Mouse (Mus musculus) T-helper 1 cell (primary cell): Measurements from ENCODE around the gene Cyp2d10.
"Not testable (repeated sequence)": the region's sequence is repeated elsewhere in the genome, so short reads cannot be mapped to it uniquely, and the experiment has no call there.

Source experiments
- in situ Hi-C: fragments of 300-600 bp; cut with MboI, MseI; formaldehyde crosslinking; loops from one replicate; pipeline ENCODE4 v1.15.1; 2025; ENCODE audit warnings: high pct_unique_total_duplicates

Cyp2d10 gene

DNA sequence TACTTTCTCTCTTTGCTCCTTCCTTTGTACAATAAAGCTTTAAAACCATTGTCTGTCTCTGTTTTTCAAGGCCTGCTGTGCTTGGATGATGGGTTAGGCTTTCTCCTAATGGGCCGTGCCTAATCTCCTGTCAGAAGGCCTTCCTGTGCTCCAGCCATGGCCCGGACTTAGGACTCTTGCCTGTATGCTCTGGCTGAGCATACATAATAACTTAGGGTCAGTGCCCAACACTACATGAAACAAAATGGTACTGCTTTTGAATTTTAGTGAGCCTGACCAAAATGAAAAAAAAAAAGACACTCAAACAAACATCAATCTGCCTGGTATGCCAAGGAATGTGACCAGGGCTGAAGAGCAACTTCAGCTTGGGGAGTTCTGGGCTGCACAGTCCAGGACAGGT is 5.5 kb downstream of the Cyp2d10 start:
- in situ Hi-C loops = no loop called here

DNA sequence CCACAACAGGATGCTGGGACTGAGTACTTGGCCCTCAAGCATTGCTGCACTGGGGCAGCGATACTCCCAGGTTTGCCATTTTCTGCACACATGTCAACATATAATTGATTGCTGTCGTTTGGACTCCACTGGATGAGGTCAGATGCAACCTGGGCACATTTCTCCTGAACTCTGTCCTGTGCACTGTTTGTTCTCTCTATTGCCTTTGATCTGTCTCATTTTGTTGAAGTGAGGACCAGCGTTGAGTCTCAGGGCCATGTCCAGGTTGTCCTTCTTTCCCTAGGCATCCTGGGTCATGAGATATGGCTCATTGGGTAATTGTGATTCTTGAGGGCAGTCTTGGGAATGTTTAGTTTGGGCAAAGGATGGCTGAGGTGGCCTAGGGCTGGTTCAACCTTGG is 11.0 kb downstream of the Cyp2d10 start:
- in situ Hi-C loops = not testable (repeated sequence)

DNA sequence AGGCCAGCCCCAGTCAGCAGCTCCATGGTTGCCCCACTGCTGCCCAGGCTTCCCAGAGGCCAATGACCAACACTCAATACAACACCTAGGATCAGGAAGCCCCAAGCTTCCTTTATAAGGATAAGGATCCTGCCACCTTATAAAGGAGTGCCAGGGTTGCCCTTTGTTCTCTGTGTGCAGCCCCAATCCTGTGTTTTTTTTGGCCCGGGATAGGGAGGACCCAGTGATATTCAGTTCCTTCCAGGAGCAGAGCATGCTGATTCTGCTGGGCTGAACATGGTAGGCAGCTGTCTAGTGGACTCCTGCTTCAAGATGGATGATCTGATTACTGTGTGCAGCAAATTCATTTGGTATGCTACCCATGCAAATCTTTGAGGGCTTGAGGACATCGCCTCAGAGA is 13.1 kb downstream of the Cyp2d10 start, which contains the start of gene Cyp2d11:
Gene Cyp2d11 (minus strand): TSS at position 101 of the 400 bp plus-strand sequence.
- in situ Hi-C loops = loop anchor here (5.0 kb wide), 2 partner anchors 58 to 82 kb away; no protein-coding TSS in a partner anchor

DNA sequence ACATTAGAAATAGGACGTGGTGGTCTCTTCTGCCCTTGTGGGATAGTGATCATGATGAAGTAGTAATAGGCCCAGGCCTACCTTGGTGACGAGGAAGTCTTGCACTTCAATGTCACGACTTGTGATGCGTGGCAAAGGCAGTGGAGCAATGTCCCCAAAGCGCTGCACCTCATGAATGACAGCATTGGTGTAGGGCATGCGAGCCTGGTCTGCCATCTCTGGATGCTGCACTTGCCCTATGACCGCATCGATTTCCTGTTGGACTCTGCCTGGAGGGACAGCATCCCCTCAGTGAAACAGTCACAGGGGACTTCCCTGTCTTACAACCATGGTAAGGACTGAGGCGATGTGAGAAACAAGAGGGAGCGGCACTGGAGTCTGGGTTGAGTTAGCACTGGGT is 17.1 kb downstream of the Cyp2d10 start:
- in situ Hi-C loops = loop anchor here (5.0 kb wide), 2 partner anchors 62 to 78 kb away; no protein-coding TSS in a partner anchor

DNA sequence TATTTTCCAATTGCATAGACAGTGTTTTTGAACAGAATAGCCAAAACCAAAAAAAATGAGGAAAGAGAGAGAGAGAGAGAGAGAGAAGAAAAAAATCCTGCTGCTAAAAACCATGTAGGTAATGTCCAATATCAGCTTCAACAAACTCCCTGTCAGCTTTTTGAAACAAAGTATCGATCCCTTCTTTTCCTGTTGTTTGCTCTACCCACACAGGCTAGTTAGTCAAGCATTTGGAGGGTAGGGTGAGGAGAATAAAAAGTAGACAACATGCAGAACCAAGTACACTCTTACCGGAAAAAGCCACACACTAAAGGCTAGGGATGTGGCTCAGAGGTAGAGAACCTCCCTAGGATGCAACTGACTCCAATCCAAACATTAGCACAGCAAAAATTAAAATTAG is 21.3 kb downstream of the Cyp2d10 start:
- in situ Hi-C loops = no loop called here

DNA sequence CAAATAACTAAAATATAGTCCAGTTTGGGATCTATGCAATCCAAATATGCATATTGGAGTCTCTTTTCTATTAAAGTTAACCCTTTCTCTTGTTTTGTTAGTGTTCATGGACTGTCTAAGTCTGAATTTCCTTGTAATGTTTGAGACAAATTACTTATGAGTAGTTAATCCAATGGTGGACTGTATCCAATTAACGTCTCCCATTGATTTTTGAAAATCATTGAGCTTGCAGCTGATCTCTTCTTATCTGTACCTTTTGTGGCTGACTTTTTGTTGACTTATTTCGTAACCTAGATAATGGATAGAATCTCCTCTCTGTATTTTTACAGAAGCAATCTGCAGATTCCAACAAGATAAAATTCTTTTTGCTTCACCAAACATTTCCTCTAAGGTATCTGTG is 24.6 kb downstream of the Cyp2d10 start:
- in situ Hi-C loops = no loop called here

DNA sequence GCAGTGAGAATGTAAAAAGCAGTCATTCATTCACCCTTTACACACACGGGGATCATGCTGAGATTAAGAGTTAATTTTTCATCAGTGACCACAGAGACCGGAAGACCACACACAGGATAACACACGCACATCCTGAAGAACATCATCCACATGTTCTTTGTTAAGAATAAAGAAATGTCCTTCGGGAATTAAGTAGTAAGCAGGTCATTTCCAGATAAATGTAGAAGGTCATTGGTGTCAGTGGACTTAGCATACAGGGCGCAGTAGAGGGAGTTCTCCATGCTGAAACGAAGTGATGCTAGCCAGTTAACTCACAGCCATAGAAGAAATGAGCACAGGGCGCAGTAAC is 26.3 kb downstream of the Cyp2d10 start:
- in situ Hi-C loops = no loop called here

DNA sequence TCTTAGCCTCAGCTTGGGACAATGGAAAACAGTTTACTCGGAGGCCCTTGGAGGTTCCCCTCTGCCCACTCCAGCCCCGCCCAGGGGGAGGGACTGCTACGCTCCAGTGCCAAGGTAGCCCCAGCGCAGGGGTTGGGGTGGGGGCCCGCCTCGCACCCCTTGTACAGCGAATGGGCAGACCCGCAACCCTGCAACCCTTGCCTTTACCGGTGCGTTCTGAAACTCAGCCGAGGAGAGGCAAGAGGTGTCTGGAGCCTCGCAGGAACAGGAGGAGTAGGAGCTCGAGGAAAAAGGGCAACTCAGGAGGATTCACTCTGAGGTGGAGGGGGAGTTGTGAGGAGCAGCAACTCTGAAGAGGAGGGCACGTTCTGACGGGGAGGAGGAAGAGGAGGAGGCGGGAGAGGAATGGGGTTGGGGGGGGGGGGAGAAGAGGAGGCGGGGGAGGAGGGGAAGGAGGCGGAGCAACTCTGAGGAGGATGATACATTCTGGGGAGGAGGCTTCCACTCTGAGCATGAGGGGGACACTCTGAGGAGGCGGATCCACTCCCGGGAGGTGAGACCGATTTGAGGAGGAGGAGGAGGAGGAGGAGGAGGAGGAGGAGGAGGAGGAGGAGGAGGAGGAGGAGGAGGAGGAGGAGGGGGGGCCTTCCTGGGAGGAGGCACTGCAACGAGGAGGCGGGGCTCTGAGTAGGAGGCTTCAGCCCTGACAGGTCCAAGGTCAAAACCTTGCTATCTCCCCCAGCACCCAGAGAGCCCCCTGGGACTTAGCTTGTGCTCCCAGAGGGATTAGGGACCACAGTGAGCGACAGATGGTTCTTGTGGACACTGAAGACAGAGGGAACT is 26.9 kb downstream of the Cyp2d10 start, which contains the start of gene Cyp2d22:
Gene Cyp2d22 (minus strand): TSS at position 390 of the 843 bp plus-strand sequence.
- in situ Hi-C loops = no loop called here

DNA sequence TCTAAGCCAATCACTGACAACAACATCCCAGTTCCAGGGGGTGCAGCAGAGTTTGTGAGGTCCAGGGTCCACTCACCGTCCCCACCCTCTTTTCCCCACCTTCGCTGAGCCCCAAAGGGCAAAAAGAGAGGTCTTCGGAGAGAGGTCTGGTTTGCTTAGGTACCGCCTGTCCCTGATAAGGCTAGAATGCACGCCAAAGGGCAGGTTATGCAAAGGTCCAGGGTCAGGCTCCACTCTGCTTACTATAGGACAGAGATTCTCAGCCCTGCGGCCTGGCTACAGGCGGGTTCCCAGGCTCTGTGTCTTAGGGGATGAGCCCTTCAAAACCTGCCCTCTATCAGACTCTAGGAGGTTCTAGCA is 27.5 kb downstream of the Cyp2d10 start:
- in situ Hi-C loops = no loop called here

DNA sequence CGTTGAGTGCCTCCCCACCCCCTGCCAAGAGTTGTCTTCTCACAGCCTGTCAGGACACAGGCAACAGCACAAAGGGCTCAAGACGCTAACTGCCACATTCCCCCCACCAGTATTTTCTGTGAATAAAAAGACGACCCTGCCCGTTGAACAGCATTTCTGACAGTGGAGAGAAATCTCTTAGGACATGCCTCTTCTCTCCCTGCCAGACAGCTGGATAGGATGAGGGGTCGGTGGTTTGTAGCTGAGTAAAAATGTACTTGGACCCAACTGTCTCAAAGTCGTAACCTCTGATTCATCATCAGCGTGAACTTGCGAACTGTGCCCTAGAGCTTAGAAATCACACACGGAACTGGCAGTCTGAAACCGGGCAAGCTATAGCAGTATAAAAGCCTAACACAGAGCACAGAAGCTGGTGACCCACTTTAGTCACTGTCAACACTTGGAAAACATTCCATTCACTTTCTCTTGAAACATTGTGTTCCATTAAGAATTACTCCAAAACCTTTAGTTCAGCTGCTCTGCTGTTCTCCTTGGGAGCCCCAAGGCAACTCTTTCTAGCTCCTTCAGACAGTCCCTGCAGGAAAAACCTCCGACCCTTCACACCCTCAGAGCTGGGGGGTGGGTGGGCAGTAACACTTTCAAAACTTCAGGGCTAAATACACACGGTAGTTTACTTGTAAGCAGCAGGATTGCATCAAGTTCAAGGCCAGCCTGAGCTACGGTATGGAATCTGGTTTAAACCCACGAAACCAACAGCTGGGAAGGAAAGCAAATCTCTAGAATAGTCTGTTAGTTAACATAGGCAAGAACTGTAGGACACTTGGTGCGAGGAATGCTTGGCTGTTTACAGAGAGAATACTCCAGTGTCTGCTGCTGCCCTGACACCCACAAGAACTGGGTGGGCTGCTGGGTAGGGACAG is 28.5 kb downstream of the Cyp2d10 start:
- in situ Hi-C loops = no loop called here

DNA sequence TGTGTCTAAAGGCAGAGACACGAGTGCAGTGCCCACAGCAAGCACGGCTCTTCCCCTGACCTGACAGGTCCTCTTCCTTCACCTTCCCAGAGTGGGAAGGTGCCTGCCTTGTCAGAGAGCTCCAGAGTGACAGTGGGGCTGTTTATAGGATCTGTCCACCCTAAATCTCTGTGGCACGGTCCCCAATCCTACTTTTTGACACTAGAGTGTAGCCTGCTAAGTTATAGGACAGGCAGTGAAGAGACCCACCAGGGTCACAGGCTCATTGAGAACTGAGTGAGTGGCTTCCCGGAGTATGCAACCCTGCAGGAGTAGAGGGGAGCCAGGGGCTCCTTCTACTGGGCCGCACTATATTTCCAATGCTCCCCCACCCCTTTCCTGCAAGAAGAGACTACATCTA is 29.3 kb downstream of the Cyp2d10 start:
- in situ Hi-C loops = no loop called here

DNA sequence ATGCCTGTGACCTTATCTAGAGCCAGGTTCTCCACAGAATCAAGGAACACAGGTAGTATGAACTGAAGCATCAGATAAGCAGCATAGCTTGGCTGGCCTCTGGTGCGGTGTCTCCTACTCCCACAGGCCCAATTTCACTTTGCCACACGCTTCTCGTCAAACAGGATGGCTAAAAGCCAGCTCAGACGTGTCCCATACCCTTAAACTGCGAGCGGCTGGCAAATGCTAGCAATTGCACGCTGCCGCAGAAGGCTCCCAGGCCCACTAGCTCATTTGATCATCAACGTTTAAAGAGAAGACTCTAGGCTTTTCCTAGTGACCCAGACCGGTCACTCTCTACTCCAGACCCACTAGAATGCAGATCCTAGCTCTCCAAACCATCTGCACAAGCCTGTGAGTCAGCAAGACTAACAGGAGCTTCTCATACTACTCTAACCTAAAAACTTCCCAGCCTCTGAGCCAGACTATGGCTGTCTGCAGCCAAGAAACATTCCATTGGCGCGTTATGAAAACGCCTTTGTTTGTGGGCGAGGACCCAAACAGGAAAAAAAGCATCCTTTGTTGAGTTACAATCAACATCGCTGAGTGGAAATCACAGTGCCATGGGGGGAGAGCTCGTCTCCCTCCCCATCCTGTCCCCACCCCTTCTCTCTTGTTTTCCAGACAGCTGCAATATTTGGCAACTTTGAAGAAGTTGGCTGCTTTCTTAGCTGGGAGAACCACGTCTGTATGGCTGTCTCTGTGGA is 30.4 kb downstream of the Cyp2d10 start:
- in situ Hi-C loops = no loop called here

DNA sequence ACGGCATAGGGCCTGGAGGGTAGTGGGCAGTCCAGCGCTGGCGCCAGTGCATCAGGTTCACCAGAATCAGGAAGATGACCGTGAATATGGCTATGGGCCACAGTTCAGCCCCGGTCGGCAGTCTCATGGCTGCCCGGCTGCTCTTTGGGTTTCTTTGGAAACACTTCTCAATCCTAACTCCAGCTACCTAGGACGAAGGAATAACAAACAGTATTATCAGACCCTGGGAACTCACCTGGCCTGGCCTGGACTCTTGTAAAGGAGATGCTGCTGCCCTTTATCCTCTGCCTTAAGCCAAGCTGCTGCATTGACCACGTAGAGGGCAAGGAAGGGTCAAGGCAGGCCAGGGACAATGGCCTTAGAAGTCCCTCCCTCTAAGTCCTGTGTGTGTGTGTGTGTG is 31.1 kb downstream of the Cyp2d10 start:
- in situ Hi-C loops = no loop called here

DNA sequence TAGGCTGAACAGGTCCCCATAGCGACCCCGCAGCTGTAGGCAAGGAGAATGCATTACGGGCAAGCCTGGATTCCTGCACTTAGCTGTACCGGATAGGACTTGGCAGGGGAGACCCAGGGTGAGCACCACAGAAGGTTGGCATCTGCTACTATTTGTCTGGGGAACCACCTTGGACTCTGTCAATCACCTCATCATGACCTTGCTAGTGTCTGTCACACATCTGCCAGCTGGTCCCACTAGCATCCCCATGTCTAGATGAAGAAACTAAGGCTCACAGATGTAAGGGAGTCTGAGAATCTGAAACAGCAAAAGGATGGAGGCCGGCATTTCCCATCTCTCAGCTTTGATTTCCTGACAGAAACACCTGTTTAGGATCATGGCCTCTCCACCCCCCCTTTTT is 32.6 kb downstream of the Cyp2d10 start:
- in situ Hi-C loops = no loop called here

DNA sequence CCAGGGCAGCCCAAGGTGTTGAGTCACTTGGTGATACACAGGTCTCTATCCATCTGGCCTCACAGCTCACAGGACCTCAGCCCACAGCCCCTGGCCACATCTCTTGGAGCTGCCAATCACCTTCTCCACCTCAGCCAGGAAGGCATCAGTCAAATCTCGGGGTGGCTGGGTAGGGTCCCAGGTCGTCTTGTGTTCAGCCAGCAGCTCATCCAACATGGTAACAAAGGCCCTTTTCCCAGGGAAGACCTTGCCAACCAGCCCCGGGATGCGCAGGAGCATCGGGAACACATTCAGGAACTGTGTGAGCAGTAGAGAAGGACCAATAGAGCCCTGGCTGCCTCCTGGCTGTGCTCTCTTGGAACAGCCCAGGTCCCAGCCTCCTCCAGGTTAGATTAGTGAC is 34.0 kb downstream of the Cyp2d10 start:
- in situ Hi-C loops = no loop called here

DNA sequence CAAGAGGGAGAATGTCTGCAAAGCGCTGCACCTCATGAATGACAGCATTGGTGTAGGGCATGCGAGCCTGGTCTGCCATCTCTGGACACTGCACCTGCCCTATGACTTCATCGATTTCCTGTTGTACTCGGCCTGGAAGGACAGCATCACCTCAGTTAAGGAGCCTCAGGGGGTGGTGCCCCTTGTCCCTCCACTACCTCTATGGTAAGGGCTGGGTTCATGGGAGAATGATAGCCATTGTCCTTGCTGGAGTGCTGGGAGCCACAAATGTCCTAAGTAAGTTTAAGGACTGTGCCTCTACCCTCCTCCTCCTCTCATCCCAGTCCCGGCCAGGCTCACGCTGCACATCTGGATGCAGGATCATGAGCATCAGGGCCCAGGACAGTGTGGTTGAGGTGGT is 34.5 kb downstream of the Cyp2d10 start:
- in situ Hi-C loops = no loop called here

DNA sequence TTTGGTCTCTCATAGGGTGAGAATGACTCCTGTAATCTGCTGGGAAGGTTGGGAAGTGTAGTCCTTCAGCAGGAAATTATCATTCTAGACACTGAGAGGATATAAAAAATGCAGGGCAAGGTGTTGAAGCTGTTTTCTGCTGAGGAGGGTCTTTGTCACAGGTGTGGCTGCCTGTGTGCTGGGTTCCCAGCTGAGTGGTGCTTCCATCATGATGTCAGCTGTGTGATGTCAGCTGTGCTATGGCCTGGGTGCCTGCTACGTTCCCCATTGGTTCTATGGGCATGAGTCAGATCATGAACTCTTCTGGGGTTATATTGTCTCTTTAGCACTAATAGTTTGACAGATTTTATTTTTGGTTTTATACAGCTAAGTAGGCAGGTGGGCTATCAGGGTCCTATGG is 38.1 kb downstream of the Cyp2d10 start:
- in situ Hi-C loops = no loop called here

DNA sequence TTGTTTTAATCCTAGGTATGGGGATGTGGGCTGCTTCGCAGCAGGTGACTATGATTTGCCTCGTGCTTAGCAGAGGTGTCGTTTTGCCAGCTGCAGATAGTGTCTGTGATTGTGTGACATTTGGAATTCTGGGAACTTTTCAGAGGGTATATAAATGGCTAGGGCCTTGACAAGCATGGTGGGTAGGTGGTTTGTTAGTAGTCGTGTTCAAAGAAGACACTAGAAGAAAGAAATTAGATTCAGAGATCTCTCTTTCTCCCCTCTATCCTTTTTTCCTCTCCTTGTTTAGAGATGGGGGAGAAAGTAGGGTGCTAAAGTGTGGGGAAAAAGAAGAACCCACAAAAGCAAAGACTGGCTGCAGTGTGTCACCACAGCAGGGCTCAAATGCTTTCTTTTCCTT is 38.8 kb downstream of the Cyp2d10 start:
- in situ Hi-C loops = no loop called here

DNA sequence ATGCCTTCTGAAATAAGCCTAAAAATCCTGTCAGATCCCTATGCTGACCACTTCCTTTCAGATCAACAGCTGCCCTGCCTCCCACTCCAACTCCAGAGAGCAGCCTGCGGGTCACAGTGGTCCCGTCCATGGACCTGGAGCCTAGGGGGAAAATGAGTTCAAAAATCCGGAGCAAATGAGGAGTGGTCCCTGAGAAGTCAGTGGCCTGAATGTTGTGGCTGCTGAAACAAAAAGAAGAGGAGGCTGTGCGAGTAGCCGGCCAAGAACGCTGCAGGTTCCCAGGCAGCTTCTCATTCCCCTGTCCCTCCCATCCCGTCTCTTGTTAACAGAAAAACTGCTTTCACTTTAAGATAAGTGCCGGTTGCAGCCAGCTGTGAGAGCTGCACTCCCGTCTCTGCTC is 42.4 kb downstream of the Cyp2d10 start:
- in situ Hi-C loops = not testable (repeated sequence)

DNA sequence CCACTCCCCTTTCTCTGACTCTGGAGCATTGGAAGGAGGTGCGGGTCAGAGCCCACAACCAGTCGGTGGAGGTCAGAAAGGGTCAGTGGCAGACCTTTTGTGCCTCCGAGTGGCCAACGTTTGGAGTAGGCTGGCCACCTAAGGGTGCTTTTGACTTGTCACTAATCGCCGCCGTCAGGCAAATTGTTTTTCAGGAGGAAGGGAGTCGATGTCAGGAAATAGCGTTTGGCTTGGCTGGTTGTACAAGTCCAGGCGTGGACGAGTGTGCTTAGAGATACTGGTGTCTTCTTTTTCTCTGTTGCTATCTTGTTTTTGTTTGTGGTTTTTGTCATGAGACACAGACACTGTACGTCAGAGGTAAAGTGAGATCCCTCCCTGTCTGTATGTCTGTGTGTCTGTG is 43.2 kb downstream of the Cyp2d10 start:
- in situ Hi-C loops = not testable (repeated sequence)

DNA sequence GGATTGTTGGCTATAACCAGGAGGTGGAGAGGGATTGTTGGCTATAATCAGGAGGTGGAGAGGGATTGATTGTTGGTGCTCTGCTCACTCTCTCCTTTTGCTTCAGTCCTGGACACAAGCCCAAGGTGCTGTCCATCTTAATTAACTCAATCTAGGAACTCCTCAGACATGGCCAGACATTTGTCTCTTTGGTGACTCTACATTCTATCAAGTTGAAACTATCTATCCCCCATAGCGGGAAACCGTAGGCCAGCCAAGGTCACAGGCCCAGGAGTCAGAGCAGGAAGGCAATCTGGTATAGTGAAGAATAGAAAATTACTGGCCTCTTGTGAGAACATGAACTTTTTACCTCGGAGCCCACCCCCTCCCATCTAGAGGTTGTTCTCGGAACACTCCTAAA is 44.8 kb downstream of the Cyp2d10 start:
- in situ Hi-C loops = no loop called here

DNA sequence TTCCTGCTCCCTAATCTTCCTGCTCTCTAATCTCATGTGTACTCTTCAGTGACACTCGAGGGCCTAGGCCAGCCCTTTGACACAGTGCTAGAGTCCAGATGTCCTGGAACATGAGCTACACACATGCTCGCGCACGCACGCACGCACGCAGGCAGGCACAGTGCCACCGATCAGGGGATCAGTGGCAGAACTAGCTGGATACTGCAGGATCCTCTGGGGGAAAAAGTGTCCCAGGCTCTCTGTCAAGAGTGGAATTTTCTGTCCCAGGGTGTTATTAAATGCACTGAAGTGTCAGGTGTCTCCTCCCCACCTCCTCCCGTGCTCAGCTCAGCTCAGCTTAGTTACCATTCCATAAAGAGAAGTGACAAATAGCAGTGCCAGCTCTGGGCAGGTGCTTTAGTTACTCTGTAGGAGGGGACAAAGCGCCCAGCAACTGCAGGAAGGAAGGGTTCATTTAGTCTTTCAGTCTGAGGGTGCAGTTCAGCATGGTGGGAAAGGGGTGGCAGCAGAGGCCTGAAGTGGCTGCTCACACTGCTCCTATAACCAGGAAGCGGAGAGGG is 45.5 kb downstream of the Cyp2d10 start:
- in situ Hi-C loops = no loop called here
